Mouse (Mus musculus) 416B (cell line): ENCODE measurements at regions not wholly inside any gene's neighbourhood (a gene's known extent, or its start where the extent isn't known, plus 50 kb on each side); places are given as distances from the start of the nearest gene placed in this dataset.

ENCODE experiments used
- DNase-seq: peaks from one replicate; pipeline ENCODE4 v3.0.0; 2011; ENCODE audit warnings: low read depth

DNA sequence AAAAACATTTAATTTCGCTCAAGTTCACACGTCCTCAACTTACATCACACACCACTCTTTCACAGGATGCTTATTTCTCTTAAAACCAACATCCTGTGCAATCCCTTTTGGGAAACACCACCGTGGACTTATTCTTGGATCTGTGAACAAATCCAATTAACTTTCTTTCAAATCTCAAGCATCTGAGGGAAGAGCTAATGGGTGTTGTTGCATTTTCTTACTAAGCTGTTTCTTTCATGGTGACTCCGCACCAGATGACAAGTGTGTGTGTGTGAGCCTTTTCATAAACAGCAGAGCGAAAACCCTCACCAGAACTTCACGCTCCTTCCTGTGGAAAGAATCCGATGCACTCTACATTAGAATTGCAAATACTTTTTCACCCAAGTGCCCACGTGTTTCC lies 390.6 kb upstream of the Castor2 start:
- DNase-seq: no peak

- DNase-seq: no peak
Observed at GRCm38 (mm10) chr5:133686206-133686605, 413.3 kb upstream of the Castor2 start.

- no peak for DNase-seq
Observed at GRCm38 (mm10) chr5:133683021-133683420, 416.5 kb upstream of the Castor2 start.

GRCm38 (mm10) chr5:133676791-133677450 lies 422.6 kb upstream of the Castor2 start:
- no peak for DNase-seq

- no peak for DNase-seq
Observed at GRCm38 (mm10) chr5:133675636-133676035, 423.9 kb upstream of the Castor2 start.

GRCm38 (mm10) chr5:133666473-133666872 lies 433.0 kb upstream of the Castor2 start:
- no peak for DNase-seq

GRCm38 (mm10) chr5:133662474-133663256 lies 436.8 kb upstream of the Castor2 start:
- DNase-seq: no peak

- DNase-seq: no peak
Observed at GRCm38 (mm10) chr5:133660351-133660750, 439.2 kb upstream of the Castor2 start.

DNA sequence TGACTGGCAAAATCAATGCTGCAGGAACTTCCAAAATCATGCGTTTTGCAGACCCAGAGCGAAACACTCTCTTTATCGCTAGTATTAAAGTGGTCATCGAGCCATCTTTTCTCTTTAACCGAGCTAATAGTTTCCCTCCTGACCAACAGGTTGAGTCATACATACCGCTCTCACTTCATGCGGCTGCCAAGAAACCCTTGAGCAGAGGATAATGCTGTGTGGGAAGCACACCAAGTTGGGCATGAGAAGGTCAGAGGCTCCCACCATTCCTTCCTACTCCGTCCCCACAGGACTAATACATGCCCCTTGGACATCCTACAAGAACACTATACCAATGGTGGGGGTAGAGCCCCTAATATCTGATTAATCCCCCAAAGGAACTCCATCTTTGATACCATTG lies 442.7 kb upstream of the Castor2 start:
- no peak for DNase-seq

GRCm38 (mm10) chr5:133653431-133653830 lies 446.1 kb upstream of the Castor2 start:
- DNase-seq: no peak

GRCm38 (mm10) chr5:133650246-133650645 lies 449.3 kb upstream of the Castor2 start:
- no peak for DNase-seq

DNA sequence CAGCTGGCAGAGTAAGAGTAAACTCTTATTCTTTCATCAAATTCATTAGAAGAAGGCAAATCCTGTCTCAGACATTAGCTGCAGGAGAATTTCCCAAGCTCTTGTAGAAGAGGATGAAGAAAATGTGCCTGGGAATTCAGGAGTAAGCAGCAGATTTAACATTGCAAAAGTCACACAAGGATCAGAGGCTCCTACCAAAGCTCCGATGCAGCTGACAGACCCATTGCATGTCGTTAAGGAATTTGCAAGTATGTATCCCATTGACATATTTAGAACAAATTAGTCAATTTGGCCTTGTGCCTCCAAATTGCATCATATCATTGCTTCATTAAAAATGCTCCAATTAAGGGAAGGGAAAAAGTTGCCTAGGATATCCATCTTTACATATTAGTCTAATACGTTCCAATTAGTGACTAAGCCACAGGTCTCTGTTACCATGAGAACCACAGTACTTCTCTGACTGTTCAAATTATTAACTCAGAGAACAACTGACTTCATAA lies 453.8 kb upstream of the Castor2 start:
- DNase-seq: no peak

DNA sequence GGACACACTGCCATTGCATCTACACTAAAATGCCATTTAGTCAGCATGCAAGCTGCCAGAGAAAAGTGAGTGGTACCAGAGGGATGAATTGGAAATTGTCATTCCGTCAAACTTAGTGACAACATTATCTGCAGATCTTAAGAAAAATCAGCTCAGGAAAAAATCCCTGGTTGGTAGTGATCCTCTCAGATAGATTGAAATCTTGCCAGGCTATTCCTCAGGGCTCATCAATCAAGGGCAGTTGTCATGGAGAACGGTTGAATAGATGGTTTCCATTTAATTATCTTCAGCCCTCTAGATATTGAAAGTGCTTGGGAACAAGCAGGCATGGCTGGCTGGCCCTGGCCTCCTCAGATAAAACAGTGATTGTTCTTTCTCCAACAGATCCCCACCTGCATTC lies 456.2 kb upstream of the Castor2 start:
- no peak for DNase-seq

- DNase-seq: no peak
Observed at GRCm38 (mm10) chr5:133634481-133634880, 465.0 kb upstream of the Castor2 start.

DNA sequence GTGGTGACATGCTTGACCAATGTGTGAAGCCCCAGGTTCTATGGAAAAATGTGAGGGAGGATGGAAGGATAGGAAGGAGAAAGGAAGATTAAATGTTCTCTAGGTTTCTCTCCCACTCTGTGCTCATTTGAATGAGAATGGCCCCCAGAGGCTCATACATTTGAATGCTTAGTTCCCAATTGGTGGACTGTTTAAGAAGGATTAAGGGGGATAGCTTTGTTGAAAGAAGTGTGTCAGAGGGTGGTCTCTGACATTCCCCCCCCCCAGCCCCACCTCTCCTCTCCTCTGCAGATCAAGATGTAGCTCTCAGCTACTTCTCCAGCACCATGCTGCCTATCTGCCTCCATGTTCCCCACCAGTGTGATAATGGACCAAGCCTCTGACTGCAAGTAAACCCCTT lies 467.7 kb upstream of the Castor2 start:
- DNase-seq: no peak

DNA sequence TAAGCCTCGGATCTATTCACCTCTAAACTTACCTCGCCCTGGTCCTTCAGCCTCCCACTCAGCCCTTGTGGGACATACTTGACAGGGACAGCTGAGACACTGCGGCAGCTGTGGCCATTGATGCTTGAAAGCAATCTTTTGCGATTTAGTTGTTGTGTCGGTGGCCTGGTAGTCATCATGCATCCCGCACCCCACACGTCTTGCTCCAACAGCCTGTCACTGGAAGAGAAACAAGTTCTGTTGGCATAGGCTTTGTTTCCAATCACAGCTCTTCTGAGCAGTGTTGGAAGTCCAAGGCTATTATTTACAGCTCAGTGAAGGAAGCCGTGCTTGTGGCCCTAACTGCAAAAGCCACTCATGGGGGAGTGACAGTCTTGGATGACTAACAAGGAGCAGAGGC lies 480.2 kb upstream of the Castor2 start:
- no peak for DNase-seq

- no peak for DNase-seq
Observed at GRCm38 (mm10) chr5:133601241-133601739, 498.2 kb upstream of the Castor2 start.

- DNase-seq: no peak
Observed at GRCm38 (mm10) chr5:133600630-133601029, 498.9 kb upstream of the Castor2 start.

- DNase-seq: no peak
Observed at GRCm38 (mm10) chr5:133598105-133598504, 501.4 kb upstream of the Castor2 start.

DNA sequence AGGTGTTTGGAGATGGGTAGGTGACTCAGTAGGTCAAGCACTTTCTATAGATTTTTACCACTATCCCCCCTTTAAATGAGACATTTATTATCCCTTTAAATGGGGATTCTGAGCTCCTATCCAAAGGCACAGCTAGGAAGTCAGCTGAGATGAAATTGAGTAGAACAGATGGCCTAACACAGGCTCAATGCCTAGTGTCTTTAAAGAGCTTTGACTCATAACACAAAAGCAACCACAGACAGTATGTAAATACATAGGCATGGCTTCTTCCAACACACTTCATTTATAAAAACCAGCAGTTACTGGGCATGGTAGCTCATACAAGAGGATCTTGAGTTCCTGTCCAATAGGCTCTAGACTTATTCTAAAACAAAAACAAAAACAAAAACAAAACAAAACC lies 513.0 kb upstream of the Castor2 start:
- DNase-seq: no peak

- no peak for DNase-seq
Observed at GRCm38 (mm10) chr5:133585181-133585580, 514.3 kb upstream of the Castor2 start.

DNA sequence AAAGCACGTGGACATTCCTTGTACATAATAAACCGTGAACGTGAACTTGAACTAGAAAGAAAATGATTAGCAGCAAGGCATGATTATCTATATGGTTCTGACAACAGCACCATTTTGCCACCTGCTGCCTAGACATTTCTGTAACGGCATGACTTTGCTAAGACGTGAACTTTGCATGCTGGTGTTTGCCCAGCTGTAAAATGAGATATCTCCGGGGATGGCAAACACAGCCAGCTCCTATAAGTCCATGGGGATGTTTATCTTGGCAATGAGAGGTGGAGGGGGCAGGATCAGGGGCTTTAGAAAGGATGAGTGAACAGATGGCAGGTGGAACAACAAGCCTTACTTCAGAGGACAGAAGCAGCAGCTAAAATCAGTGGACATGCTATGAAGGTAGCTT lies 522.9 kb upstream of the Castor2 start:
- no peak for DNase-seq

DNA sequence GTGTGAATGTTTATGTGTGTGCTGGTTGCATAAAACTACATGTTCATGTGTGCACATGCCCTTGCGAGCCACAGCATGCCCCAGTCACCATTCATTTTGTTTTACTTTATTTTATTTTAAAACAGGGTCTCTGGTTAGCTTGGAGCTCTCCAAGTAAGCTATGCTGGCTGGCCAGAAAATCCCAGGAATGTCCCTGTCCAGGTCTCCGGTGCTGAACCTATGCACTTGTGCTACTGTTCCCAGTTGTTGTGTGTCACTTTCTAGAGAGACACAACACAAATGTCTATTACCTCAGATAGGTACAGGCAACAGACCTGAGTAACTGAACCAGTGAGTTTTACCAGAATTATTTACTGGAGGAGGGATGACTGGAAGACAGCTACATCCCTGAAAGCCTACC lies 530.4 kb upstream of the Castor2 start:
- DNase-seq: no peak
